Mouse (Mus musculus) bone marrow macrophage, adult 2 months (primary cell): ENCODE measurements at regions not wholly inside any gene's neighbourhood (a gene's known extent, or its start where the extent isn't known, plus 50 kb on each side); places are given as distances from the start of the nearest gene placed in this dataset.

ENCODE experiments used
- CTCF ChIP-seq: IDR thresholded peaks from 2 replicates; pipeline ENCODE4 v1.5.1; 2012; ENCODE audit warnings: low read depth, mild to moderate bottlenecking, low read length, moderate library complexity
- POLR2A ChIP-seq: IDR thresholded peaks from 2 replicates; pipeline ENCODE4 v1.6.1; 2012; ENCODE audit warnings: mild to moderate bottlenecking, low read depth, low read length, borderline replicate concordance

GRCm38 (mm10) chr9:113026904-113027193, 681.2 kb downstream of the Pdcd6ip start:
- TF ChIP-seq CTCF (no peak), POLR2A (no peak)
